Mouse (Mus musculus): ENCODE data around the gene Aass.
"Not testable (repeated sequence)": the region's sequence is repeated elsewhere in the genome, so short reads cannot be mapped to it uniquely, and the experiment has no call there.

DNA sequence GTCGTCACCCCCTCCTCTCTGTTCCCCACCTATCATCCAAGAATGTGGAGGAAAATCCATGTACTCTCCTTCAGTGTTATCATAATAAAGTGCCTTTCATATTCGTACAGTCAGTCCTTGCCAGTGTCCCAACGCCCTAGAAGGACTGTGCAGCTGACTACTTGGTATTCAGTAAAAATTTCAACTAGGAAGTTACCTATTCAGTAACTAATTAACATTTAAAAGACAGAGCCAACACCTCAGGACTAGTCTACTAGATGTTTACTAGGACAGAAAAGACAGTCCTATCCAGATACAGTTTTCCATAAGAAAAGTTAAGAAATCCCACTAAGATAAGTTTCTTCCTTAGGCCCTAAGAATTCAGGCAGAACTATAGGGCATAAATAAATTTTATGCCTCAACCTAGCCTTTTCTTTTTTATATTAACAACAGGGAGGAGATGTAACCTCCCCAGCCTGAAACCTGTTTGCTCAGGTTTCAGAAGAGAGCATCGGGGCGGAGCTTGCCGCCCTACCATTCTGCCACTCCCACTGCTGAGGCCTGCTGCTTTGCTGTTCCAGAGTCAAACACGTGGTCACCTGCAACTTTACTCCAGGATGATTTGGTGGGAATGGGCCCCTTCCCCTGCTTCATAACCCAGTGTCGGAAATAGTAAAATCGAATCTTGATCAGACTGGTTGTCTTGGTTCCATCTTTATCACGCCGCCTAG lies 42.3 kb downstream of the Aass start:
- TF ChIP-seq CTCF (IDR thresholded peaks at IDR 0.05; ENCODE audit: low read depth); EP300 (optimal IDR thresholded peaks at IDR 0.05): not testable (repeated sequence)
